Mouse (Mus musculus): ENCODE data around the gene Hmmr.
A peak's percentile ranks its signal among the peaks of the same experiment; 100 is the strongest.
"Not testable (repeated sequence)": the region's sequence is repeated elsewhere in the genome, so short reads cannot be mapped to it uniquely, and the experiment has no call there.

Gene Hmmr

DNA sequence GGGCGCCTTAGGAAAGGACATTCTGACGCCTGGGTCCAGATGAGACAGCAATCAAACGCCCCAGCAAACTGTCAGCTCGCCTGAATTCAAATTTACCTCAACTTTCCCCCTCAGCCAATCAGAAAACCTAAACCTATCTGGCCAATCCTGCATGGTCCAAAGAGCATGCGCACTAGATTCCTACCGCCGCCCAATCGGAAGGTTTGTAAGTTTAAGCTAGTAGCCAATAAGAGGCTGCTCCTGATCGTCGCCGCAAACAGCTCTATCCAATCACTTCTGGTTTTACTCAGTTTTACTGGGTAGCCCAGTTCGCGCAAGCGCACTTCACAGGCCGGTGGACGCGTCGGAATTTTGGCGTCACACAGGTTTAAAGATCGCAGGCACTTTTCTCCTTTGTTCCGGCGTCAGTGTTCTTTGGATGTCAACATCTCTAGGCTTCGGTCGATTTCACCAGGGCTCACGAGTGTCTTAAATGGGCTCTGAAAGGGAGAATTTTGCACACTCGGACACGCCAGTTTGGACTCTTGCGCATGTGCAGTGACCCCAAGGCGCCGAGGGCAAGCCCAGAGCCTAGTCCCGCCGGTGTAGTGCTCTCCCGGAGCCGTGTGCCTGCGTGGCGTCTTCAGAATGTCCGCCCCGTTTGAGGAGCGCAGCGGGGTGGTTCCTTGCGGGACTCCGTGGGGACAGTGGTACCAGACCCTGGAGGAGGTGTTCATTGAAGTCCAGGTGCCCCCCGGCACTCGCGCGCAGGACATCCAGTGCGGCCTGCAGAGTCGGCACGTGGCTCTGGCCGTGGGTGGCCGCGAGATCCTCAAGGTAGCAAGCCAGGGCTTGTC lies at the start of gene Hmmr, which contains the start of gene Nudcd2:
Gene Hmmr (minus strand): TSS at position 84 of the 836 bp plus-strand sequence.
Gene Nudcd2 (plus strand): TSS at position 329 of the 836 bp plus-strand sequence.
- DNase-seq, result peak; percentile 86 to 89

GRCm38 (mm10) chr11:40781857-40782256 lies 48.6 kb upstream of the Hmmr start:
- DNase-seq, result no peak

DNA sequence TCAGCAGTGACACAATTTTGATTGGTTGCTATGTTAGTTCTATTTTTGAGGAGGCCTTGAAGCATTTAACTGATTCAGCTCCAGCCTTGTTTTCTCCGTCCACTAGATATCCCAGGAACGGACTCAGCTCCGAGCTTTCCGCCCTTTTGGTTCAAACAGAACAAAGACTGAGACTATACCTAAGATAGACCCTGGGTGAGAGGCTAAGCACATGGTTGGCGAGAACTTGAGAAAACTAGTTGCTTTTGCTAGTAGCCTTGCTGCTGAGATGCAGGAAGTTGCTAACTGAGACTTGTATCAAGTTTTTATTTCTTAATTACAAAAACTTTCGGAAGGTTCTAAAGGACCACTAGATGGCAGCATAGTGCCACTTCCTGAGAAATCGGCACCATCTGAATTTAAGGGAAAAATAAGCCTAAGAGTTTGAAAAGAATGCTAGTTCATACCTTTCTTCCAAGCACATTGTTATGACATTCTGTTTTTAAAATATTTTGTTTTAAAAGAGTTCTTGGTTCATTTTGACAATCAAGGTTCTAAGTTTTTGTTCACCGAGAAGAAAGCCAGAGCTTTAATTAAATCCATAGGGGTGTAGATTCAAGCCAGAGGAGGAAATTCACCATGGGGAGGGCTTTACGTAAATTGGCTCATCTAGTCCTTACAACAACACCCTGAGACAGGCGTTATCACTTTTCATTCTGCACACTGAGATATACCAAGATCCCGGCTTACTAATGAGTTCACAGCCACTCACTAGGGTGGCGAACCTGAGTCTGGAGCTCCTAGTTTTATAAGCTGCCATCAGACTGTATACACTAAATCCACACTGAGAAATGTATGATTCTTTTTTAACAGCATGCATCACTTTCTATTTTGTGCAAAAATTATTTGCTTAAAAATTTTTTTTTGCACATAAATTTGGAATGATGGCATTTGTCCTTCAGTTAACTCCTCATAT lies 42.4 kb upstream of the Hmmr start:
- DNase-seq, result no peak

DNA sequence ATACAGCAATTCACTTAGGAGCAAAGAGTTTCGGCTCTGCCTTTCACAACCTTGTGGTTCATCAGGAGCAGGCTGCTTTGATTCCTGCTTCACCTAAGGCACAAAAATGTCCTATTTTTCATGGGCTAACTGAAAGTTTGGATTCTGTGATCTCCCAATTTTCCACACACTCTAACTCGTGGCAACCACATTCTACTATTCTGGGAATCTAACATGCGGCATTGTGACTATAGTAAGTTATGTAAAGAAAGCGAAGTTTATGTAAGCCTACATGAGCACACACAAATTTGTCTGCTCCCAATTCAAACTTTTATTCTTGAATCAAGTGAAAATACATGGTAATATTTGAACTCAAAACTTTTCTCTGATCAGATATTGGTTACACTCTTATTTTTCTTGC lies 31.5 kb upstream of the Hmmr start:
- DNase-seq, result no peak

- peak; percentile 26 to 38 for DNase-seq
These were observed 30.2 kb upstream of the Hmmr start for GRCm38 (mm10) chr11:40763395-40763794.

- no peak for DNase-seq
These were observed 26.7 kb upstream of the Hmmr start for GRCm38 (mm10) chr11:40759896-40760295.

GRCm38 (mm10) chr11:40755968-40756367 lies 22.7 kb upstream of the Hmmr start:
- no peak for DNase-seq

- DNase-seq, result peak; percentile 80
These were observed 21.9 kb upstream of the Hmmr start, which contains the start of gene Ccng1 for GRCm38 (mm10) chr11:40755109-40755627. Ccng1 (minus strand) TSS chr11:40755311.

DNA sequence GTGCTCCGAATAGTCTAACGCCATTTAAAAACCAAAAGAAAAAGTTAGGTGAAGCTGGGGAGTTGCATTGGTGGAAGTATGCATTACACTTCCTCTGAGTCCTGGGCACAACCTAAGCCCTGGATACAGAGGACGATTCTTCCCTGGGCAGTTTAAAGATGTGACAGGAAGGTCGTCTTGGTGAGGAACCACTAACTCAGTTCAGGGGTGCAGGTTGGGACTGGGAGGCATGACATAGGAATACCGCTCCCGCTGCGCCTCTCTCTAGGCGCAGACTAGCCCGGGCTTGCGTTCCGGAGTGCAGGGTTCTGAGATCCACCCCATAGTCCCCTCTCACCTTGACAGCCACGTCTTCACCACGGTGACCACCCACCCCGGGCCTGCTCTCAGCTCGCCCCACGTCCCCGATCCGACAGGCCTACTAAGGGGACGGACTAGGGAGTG lies 21.5 kb upstream of the Hmmr start:
- DNase-seq, result no peak

- DNase-seq, result no peak
These were observed 20.6 kb upstream of the Hmmr start for GRCm38 (mm10) chr11:40753836-40754235.

DNA sequence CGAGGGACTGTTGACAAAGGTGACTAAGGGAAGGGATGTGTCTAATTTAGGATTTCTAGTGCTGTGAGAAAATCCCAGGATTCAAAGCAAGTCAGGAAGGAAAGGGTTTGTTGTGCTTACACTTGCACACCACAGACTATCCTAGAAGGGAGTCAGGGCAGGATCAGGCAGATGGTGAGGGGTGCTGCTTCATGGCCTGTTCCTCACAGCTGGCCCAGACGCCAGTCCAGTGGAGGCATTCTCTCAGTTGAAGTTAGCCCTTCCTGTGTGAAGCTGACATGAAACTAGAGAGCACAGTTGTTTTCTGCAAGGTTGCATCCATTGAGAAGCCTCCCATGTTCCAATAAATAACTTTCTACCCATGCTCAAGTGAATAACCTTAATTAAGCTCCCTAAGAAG lies 14.5 kb upstream of the Hmmr start:
- no peak for DNase-seq

GRCm38 (mm10) chr11:40746361-40746760 lies 13.1 kb upstream of the Hmmr start:
- no peak for DNase-seq

DNA sequence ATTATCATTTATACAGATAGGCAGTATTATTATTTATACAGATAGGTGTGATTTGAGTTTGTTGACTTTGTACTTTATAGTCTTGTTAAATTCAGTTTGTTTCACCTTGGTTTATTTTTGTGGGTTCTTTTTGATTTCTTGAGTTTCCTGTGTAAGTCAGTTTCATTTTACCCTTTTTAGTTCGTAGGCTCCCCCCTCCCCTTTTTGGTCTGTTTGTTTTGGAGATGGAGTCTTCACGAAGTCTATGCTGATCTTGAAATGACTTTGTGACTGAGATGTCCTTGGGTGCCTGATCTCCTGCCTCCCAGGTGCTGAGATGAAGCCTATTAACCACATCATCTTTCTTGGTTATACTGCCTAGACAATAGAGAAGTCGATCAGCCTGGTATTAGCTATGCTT lies 11.1 kb upstream of the Hmmr start:
- no peak for DNase-seq

DNA sequence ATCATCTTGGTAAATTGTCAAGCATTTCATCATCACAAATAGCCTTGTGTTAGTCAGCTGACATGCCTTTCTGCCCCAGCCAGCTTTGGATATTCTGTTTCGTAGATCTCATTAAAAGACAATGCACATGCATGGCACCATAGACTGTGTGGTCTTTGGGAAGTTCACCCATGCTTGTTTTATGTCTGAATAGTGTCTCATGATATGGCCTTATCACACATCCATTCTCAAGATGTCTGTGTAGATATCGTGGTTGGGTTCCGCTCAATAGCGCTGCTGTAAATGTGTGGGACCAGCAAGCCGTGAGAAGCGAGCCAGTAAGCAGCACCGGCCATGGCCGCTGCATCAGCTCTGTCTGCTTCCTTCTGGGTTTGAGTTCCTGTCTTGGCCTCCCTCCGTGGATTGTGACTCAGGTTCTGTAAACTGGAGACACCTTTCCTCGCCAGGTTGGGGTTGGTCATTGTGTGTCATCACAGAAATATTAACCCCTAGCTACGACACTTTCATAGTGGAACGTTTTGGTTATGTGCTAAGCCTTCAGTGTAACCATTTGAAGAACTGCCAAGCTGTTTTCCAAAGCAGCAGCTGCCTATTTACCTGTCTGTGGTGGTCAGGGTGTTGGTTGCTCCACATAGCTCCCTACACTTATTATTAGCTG lies 8.5 kb upstream of the Hmmr start:
- no peak for DNase-seq

DNA sequence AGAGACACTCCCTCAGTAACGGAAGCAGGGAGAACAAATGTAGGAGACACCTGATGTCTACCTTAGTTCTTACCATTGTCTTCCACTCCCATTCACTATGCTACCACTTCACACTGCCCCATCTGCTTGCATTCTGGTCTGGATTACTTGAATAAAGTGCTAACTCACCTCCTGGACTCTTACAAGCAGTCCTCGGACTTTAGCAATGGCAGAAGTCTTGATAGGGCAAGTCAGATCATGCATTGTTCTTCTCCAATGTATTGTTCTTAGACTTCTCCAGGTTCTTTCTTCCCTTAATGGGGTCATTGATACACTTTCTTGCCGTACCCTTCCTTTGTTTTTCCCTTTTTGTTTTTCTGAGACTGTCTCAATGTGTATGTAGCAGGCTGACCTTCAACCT lies 4.1 kb upstream of the Hmmr start:
- no peak for DNase-seq

DNA sequence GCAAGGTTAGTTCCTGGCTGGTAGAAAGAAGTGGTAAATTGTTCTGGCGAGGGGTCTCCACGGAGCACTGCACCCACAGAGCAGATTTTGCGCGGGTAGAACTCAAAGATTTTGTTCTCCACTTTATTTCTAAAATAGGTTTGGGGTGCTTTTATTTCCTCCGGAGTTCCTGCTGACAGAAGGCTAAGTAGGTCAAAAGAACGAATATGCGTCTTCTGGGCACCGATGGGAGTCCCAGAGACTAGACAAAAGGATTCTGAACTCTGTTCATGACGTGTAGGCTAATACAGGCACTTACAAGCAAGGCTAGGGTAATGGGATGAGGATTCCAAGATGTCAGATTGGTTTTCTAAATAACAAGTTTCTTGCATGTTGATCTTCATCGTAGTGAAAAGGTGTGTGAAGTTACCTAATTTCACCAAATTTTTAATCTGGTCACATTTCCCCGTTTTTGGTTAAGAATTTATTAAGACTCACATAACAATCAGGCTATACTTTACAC lies 1.1 kb upstream of the Hmmr start:
- no peak for DNase-seq

DNA sequence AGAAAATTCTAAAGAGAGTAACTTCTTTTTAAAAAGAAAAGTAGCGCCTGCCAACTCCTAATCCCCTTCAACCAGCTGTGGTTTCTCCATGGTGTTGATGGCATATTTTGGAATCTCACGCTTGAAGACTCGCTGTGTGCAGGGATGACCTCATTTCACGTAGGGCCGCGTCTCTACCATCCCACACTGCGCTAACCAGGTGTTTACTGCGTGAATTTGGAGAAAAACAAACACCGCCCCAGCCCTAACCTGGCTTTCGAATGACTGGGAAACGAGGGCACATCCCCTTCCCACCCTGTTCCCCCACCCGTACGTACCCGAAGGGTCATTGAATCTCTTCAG lies 254 bp downstream of the Hmmr start:
- no peak for DNase-seq

DNA sequence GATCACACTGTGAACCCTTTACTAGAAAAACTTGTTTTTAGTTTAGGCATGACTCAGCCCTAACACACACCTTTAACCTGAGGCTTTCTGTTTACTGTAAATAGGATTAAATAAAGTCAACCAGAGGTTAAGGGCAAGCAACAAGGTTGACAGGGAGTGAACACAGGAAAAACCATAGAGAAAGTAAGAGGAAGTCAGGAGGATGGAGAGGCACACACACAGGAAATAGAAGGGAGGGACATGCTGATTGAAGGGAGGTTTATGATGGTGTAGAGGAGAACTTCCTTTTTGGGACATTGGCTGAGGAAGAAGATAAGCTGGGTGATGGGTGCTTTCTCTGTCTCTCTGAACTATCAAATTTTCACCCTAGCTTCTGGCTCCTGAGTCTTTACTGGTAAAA lies 14.9 kb downstream of the Hmmr start:
- no peak for DNase-seq

- peak in 1 of 2 experiments; percentile 17 for DNase-seq
These were observed 17.7 kb downstream of the Hmmr start for GRCm38 (mm10) chr11:40715524-40715923.

DNA sequence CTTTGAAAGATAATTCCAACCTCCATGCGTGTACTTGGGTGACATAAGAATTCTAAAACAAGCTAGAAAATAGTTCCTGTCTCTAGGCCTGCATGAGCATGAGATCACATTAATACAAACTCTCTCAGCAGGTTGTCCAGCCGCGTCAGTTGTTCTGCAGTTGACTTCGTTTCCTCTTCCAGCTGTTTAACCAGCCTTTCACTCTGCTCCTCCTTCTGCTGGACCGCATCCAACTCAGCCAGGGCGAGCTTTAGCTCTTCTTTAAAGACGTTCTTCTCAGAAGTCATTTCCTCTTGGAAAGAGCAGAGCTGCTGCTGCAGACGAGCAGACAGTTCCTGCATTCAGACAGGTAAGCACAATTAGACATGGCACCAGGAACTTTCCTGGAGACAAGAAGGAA lies 19.4 kb downstream of the Hmmr start:
- no peak for DNase-seq

DNA sequence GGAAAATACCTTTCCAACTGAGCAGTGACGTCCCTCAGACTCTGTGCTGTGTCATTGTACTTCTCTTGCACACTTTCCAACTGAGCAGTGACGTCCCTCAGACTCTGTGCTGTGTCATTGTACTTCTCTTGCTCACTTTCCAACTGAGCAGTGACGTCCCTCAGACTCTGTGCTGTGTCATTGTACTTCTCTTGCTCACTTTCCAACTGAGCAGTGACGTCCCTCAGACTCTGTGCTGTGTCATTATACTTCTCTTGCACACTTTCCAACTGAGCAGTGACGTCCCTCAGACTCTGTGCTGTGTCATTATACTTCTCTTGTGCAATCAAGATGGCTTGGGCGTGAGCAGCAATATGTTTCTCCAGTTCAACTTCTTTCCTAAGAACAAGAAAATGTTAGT lies 23.3 kb downstream of the Hmmr start:
- DNase-seq, result not testable (repeated sequence)

DNA sequence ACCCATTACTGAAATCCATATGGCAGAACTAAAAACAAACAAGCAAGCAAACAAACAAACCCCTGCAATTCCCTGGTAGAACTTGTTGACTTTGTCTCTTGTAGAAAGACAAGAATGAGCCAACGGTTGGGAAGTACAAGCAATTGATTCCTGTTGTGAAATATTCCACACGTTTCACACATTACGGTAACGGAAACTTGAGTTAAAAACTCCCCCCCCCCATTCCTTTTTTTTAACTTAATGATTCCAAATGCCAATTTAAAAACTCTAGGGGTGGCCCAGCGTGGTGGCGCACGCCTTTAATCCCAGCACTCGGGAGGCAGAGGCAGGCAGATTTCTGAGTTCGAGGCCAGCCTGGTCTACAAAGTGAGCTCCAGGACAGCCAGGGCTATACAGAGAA lies 38.1 kb downstream of the Hmmr start, which contains the start of gene Mat2b:
Gene Mat2b (minus strand): TSS at position 101 of the 400 bp plus-strand sequence.
- no peak for DNase-seq
